ENCODE assay signal across 9 mouse cellular contexts in the genomic region with DNA sequence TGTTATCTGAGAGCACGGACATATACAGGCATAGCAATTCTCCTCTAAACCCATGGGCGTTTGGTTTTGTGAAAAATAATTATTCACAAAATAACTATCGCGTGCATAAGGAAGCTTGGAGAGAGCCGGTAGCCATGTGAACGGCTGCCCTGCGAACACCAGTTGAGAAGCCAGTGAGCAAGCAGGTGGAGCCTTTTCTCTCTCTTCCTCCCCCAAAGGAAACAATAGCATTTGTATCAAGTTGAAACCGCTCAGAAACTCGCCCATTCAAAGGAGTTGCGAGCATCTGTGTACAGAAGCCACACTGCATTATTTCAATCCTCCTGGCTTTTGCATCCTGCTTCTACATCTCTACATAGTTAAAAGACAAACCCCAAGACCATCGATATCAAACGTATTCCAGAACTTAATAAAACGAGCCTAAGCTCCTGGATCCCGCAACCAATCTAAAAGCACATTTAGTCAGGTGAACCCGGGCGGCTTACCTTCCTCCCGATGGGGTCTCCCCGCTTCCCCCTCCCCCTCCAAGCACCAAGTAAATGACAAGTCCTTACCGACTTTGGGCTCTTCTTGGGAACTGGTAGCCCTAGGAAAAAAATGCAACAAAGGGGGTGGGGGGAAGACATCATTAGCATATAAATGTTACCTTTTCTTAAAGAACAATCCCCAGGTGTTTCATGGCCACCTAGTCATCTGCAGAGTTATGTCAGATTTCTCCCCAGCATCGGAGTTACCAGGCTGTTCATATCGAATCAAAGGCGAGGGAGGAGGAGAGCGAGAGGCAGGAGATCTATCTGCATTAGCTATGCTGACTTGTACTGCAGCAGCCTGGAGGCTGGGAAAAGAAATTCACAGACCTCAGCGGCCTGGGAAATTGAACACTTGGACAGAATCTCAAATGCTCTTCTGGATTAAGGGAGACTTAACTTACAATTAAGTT.
A peak's percentile ranks its signal among the peaks of the same experiment; 100 is the strongest.
DNase-seq lines count a peak whose midpoint lies in the region; ATAC-seq and TF ChIP-seq lines count a peak whose summit lies in the region.
"Had no signal": no experiment of that assay in that cellular context is flagged by ENCODE, and none has a peak within 500 bp of the region (broad histone marks: within the 10 kb centered on the region; RNA-seq: fewer than 3 reads in every experiment).

No protein-coding gene starts in this region.

- H3K4me2 ChIP-seq in heart, embryonic 14.5 days (ENCODE audit: low read length) = peak overlapping the region; percentile 66
- peak overlapping the region; percentile 58 for H3K4me2 ChIP-seq in heart, postnatal 0 days (ENCODE audit: low read depth, low read length)
- H3K4me2 ChIP-seq in midbrain, embryonic 13.5 days (replicated peaks) = peak overlapping the region; percentile 62

- peak overlapping the region; percentile 27 to 30 for H3K4me3 ChIP-seq in heart, embryonic 14.5 days (ENCODE audit: control insufficient read depth in 1 of 2, insufficient read depth in 1 of 2, low read depth in 1 of 2, low read length in 2 of 2)
- H3K4me3 ChIP-seq in heart, postnatal 0 days (ENCODE audit: low read depth, low read length) = peak overlapping the region; percentile 26
- peak overlapping the region; percentile 37 for H3K4me3 ChIP-seq in midbrain, embryonic 13.5 days (replicated peaks)

- no peaks in the 10 kb centered on the region for H3K9me3 ChIP-seq in heart, embryonic 14.5 days (ENCODE audit: control insufficient read depth, low read length)
- no peaks in the 10 kb centered on the region for H3K9me3 ChIP-seq in heart, postnatal 0 days (replicated peaks; ENCODE audit: control insufficient read depth, low read length)
- no peaks in the 10 kb centered on the region for H3K9me3 ChIP-seq in midbrain, embryonic 13.5 days

- H3K36me3 ChIP-seq in heart, embryonic 14.5 days (ENCODE audit: control insufficient read depth, insufficient read depth, low read length) = no peaks in the 10 kb centered on the region
- no peaks in the 10 kb centered on the region for H3K36me3 ChIP-seq in heart, postnatal 0 days (replicated peaks; ENCODE audit: control insufficient read depth, insufficient read depth, low read length)
- 0 out of 2 replicates have a peak, but pooled peaks cover 3% of the 10 kb centered on the region for H3K36me3 ChIP-seq in midbrain, embryonic 13.5 days

- TF ChIP-seq CTCF in heart, postnatal 0 days (IDR thresholded peaks at IDR 0.05; ENCODE audit: low read depth) = no peak

- ATAC-seq in heart, embryonic 14.5 days (ENCODE audit: insufficient number of reproducible peaks, insufficient read depth, low FRiP score, low read depth) = no peak
- ATAC-seq in heart, postnatal 0 days (ENCODE audit: insufficient read depth, low read depth) = no peak
- peak; percentile 58 for ATAC-seq in midbrain, embryonic 13.5 days
- no peak for ATAC-seq in megakaryocyte progenitor cell, adult 5-6 weeks (replicated peaks; ENCODE audit: poor library complexity)

- WGBS in heart, embryonic 14.5 days = 15% methylated on average over 24 of the region's 24 CpGs
- WGBS in heart, postnatal 0 days = 24% methylated on average over 24 of the region's 24 CpGs
- WGBS in midbrain, embryonic 13.5 days = 3% methylated on average over 24 of the region's 24 CpGs

- H3K4me1 ChIP-seq in heart, embryonic 14.5 days (ENCODE audit: control insufficient read depth in 2 of 2, insufficient read depth in 2 of 2, low read length in 2 of 2) = peaks cover 13 to 20% of the 10 kb centered on the region in 2 experiments
- 0 out of 2 replicates have a peak, but pooled peaks cover 6% of the 10 kb centered on the region for H3K4me1 ChIP-seq in heart, postnatal 0 days (ENCODE audit: control insufficient read depth, insufficient read depth)
- peaks cover 41% of the 10 kb centered on the region for H3K4me1 ChIP-seq in midbrain, embryonic 13.5 days (replicated peaks)

- no peaks in the 10 kb centered on the region for H3K27me3 ChIP-seq in heart, embryonic 14.5 days (ENCODE audit: control insufficient read depth, insufficient read depth, low read length)
- H3K27me3 ChIP-seq in heart, postnatal 0 days (ENCODE audit: control insufficient read depth, insufficient read depth, low read length) = no peaks in the 10 kb centered on the region
- no peaks in the 10 kb centered on the region for H3K27me3 ChIP-seq in midbrain, embryonic 13.5 days
- H3K27me3 ChIP-seq: CH12.LX had no signal

- TF ChIP-seq EP300 in heart, postnatal 0 days (IDR thresholded peaks at IDR 0.05; ENCODE audit: low read depth) = no peak

- no peak for DNase-seq in heart, postnatal 14 days
- DNase-seq in R1 (ENCODE audit: low read depth, low spot score) = peak; percentile 71
- DNase-seq in heart, postnatal 0 days (ENCODE audit: low spot score) = no peak
- no peak for DNase-seq in cerebellum, postnatal 25 days
- DNase-seq in adrenal gland, postnatal 36 days = no peak

- peak overlapping the region; percentile 36 for H3K9ac ChIP-seq in heart, embryonic 14.5 days (ENCODE audit: low read length)
- no peak overlapping the region; the same call in 1 of the 2 replicates for H3K9ac ChIP-seq in heart, postnatal 0 days (replicated peaks; ENCODE audit: low read depth, low read length)
- peak overlapping the region; percentile 60 for H3K9ac ChIP-seq in midbrain, embryonic 13.5 days (replicated peaks)

- intact Hi-C loops in heart, postnatal 14 days (cut with DNase I) = no loop called here

- H3K27ac ChIP-seq in heart, embryonic 14.5 days (replicated peaks in 1 of 2; ENCODE audit: control insufficient read depth in 1 of 2, insufficient read depth in 1 of 2, low read depth in 2 of 2, low read length in 2 of 2) = no peak overlapping the region
- no peak overlapping the region for H3K27ac ChIP-seq in heart, postnatal 0 days (ENCODE audit: low read depth)
- H3K27ac ChIP-seq in midbrain, embryonic 13.5 days = peak overlapping the region; percentile 7; the same call in 1 of the 2 replicates
